8 mouse cellular contexts compared by ENCODE assay signal in genomic region chr11:60140586-60141284, GRCm38 (mm10). TPM values are rescaled to one million over a fixed set of nuclear protein-coding genes. Genes with fewer than 3 reads are reported as not detected.
DNase-seq lines count a peak whose midpoint lies in the region; ATAC-seq and TF ChIP-seq lines count a peak whose summit lies in the region.

No protein-coding gene starts in this region.

- TF ChIP-seq CTCF in layer of hippocampus, adult 2 months (conservative IDR thresholded peaks at IDR 0.05) = no peak
- no peak for TF ChIP-seq CTCF in brain, embryonic 14.5 days (IDR thresholded peaks at IDR 0.05; ENCODE audit: borderline replicate concordance, extremely low read depth, insufficient read depth, insufficient read length)

- H3K27me3 ChIP-seq in limb, embryonic 13.5 days = no peaks in the 10 kb centered on the region

- H3K27ac ChIP-seq in layer of hippocampus, adult 2 months = peak overlapping the region; percentile 94
- peak overlapping the region; percentile 89 for H3K27ac ChIP-seq in limb, embryonic 13.5 days

- 0 out of 2 replicates have a peak, but pooled peaks have one; percentile 5 for ATAC-seq in limb, embryonic 13.5 days (ENCODE audit: low FRiP score, low read depth)

- peak overlapping the region; percentile 93 for H3K4me2 ChIP-seq in limb, embryonic 13.5 days (replicated peaks)

- WGBS in limb, embryonic 13.5 days = 1% methylated on average over 23 of the region's 32 CpGs

- H3K4me1 ChIP-seq in limb, embryonic 13.5 days = peaks cover 41% of the 10 kb centered on the region

- peaks cover 29% of the 10 kb centered on the region for H3K36me3 ChIP-seq in limb, embryonic 13.5 days

- peak overlapping the region; percentile 72 for H3K4me3 ChIP-seq in layer of hippocampus, adult 2 months
- H3K4me3 ChIP-seq in limb, embryonic 13.5 days = peak overlapping the region; percentile 64

- peak overlapping the region; percentile 83 for H3K9ac ChIP-seq in limb, embryonic 13.5 days

- DNase-seq in layer of hippocampus, adult 2 months (ENCODE audit: low spot score in 2 of 2) = no peak
- DNase-seq in layer of hippocampus, adult 8-10 months (ENCODE audit: low spot score in 2 of 2) = no peak
- DNase-seq in brain, embryonic 14.5 days (ENCODE audit: low read depth) = peak; percentile 45
- DNase-seq in fibroblast of lung, adult 2 months (ENCODE audit: low read depth) = peak; percentile 49
- peak; percentile 46 for DNase-seq in retina, embryonic 14.5 days (ENCODE audit: low spot score)
- no peak for DNase-seq in spleen, adult 12 weeks (ENCODE audit: low spot score)
- no peak for DNase-seq in layer of hippocampus, adult 18-20 months (ENCODE audit: low spot score in 2 of 2)

- H3K9me3 ChIP-seq in limb, embryonic 13.5 days = no peaks in the 10 kb centered on the region

- TF ChIP-seq POLR2A in brain, embryonic 14.5 days (IDR thresholded peaks at IDR 0.05; ENCODE audit: borderline replicate concordance, extremely low read depth, insufficient read depth, insufficient read length, poor library complexity, severe bottlenecking) = no peak

RNA-seq across cellular contexts. Expression of gene Rai1, which starts 35.9 kb away (rescaled TPM):
- total RNA-seq in layer of hippocampus, adult 2 months (2021) = 10 to 100 TPM; 78.1 to 89.7 TPM
- 10 to 100 TPM; 70.5 to 85.6 (median 78.1) TPM for total RNA-seq in layer of hippocampus, adult 8-10 months (2022)
- 65.8 and 78.4 TPM in 2 replicates for polyA plus RNA-seq in brain, embryonic 14.5 days (2012; rRNA removed)
- polyA plus RNA-seq in limb, embryonic 13.5 days (2015; fragmentation: Nextera tagmentation; extraction: Ambion mirVana) = 27.3 and 29.6 TPM in 2 replicates
- 10 to 100 TPM; 76.2 to 80.9 TPM for total RNA-seq in layer of hippocampus, adult 18-20 months (2021)

Comparison
In these comparisons a context has a peak if more than half of its experiments do, and no peak if none do; other contexts are left out.
1. DNase-seq: peak in brain, embryonic 14.5 days (single experiment), fibroblast of lung, adult 2 months (single experiment) and retina, embryonic 14.5 days (single experiment); none in layer of hippocampus, adult 2 months (0 of 2), layer of hippocampus, adult 8-10 months (0 of 2), spleen, adult 12 weeks (single experiment) and layer of hippocampus, adult 18-20 months (0 of 2).